Mouse (Mus musculus) forebrain, embryonic 16.5 days (tissue): ENCODE measurements around the gene Zfp326. TPM values are rescaled to one million over a fixed set of nuclear protein-coding genes. Genes with fewer than 3 reads are reported as not detected.
"Not testable (repeated sequence)": the region's sequence is repeated elsewhere in the genome, so short reads cannot be mapped to it uniquely, and the experiment has no call there.

Source experiments
- ATAC-seq: fragments of 200-750 bp; cut with Nextera tagmentation; 2 replicates; pipeline ENCODE4 v1.8.0; 2017; ENCODE audit warnings: mild to moderate bottlenecking, moderate library complexity
- H3K27ac ChIP-seq: fragments of 300-500 bp; sonication (generic); 2 replicates; pipeline ENCODE4 v1.5.1; 2014; ENCODE audit warnings: low read length, control low read depth
- H3K27me3 ChIP-seq: fragments of 300-500 bp; sonication (generic); replicated peaks from 2 replicates; pipeline ENCODE4 v1.6.1; 2014; ENCODE audit warnings: low read length; ENCODE audit not compliant: control insufficient read depth, insufficient read depth
- H3K36me3 ChIP-seq: fragments of 300-500 bp; sonication (generic); 2 replicates; pipeline ENCODE4 v1.6.1; 2014; ENCODE audit not compliant: control insufficient read depth, insufficient read depth
- H3K4me1 ChIP-seq: fragments of 300-500 bp; sonication (generic); replicated peaks from 2 replicates; pipeline ENCODE4 v1.6.1; 2014; ENCODE audit warnings: low read length; ENCODE audit not compliant: control insufficient read depth, insufficient read depth
- H3K4me2 ChIP-seq: fragments of 300-500 bp; sonication (generic); 2 replicates; pipeline ENCODE4 v1.6.1; 2014; ENCODE audit warnings: mild to moderate bottlenecking, low read length, control low read depth
- H3K4me3 ChIP-seq: fragments of 300-500 bp; sonication (generic); replicated peaks from 2 replicates; pipeline ENCODE4 v1.5.1; 2014; ENCODE audit warnings: mild to moderate bottlenecking, low read length, control low read depth
- H3K9ac ChIP-seq: fragments of 300-500 bp; sonication (generic); replicated peaks from 2 replicates; pipeline ENCODE4 v1.6.1; 2014; ENCODE audit warnings: low read depth, low read length, control low read depth
- H3K9me3 ChIP-seq: fragments of 300-500 bp; sonication (generic); 2 replicates; pipeline ENCODE4 v1.6.1; 2016; ENCODE audit warnings: low read length; ENCODE audit not compliant: control insufficient read depth
- WGBS: fragments of 180-500 bp; shearing (Covaris S2); extraction: QIAGEN DNeasy Blood & Tissue Kit; methylation state at CpG from one replicate; pipeline ENCODE4 v1.1.7; 2014; 5-methylcytosine and 5-hydroxymethylcytosine counted together
- polyA plus RNA-seq: library from polyadenylated mRNA; unstranded; fragments of >200 nt; fragmentation: Nextera tagmentation; extraction: Ambion mirVana; gene quantifications from 2 replicates; pipeline ENCODE4 v1.2.1, GENCODE M21; 2015

The Zfp326 gene
- polyA plus RNA-seq, 1 experiment from 2014 or later, result 56.3 TPM

DNA sequence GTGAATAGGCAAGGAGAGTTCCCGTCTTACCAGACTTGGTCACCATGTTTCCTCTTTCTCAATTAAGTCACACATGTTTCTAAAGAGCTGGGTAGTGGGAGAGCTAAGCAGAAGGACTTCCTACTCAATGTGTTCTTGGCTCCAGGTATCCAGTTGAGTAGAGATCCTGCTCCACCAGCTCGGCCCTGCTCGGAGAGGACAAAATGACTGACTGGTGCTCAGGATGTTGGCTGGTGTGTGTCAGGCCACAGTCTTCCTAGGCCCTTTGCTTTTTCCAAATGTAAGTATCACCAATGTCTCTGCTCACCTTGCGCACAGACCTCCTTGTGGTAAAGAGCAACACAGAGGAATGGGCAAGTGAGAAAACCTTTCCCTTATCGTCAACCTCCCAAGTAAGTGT is 14.7 kb upstream of the Zfp326 start:
- Histone ChIP-seq H3K4me2 (no peak overlapping the region), H3K9ac (no peak overlapping the region), H3K36me3 (no peaks in the 10 kb centered on the region), H3K4me1 (peaks cover 11% of the 10 kb centered on the region), H3K4me3 (no peak overlapping the region), H3K9me3 (no peaks in the 10 kb centered on the region), H3K27me3 (no peaks in the 10 kb centered on the region), H3K27ac (no peak overlapping the region)
- no peak for ATAC-seq
- WGBS, result 96% methylated on average over 5 of the region's 5 CpGs

- ATAC-seq, H3K9ac ChIP-seq, H3K4me2 ChIP-seq, H3K27ac ChIP-seq, H3K27me3 ChIP-seq, H3K36me3 ChIP-seq, H3K9me3 ChIP-seq, H3K4me3 ChIP-seq: not testable (repeated sequence)
- WGBS, result 59% methylated on average over 5 of the region's 5 CpGs
- peaks cover 13% of the 10 kb centered on the region for H3K4me1 ChIP-seq
Observed at GRCm38 (mm10) chr5:105865110-105865628, 11.2 kb upstream of the Zfp326 start.

DNA sequence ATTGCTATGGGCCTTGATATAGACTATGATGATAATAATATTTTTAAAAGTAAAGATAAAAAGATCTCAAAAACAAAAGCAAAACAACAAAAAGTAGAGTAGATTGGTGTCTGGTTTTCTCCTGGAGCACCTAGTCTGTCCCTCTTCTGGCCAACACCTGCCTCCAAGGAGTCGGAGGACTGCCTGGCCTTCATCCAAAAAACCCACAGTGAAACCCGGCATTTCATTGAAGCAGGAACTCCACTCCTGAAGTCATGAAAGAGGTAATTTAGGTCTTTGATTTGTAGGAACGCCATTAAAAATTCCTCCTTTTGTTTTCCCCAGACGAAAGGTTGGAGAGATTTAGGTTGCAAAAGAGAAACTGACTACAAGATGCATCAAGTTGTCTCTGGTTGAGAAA is 8.9 kb upstream of the Zfp326 start:
- H3K9me3 ChIP-seq, result no peaks in the 10 kb centered on the region
- H3K4me2 ChIP-seq, result peak overlapping the region; percentile 0; the same call in 1 of the 2 replicates
- no peaks in the 10 kb centered on the region for H3K27me3 ChIP-seq
- no peaks in the 10 kb centered on the region for H3K36me3 ChIP-seq
- H3K4me1 ChIP-seq, result peaks cover 9% of the 10 kb centered on the region
- H3K9ac ChIP-seq, result no peak overlapping the region
- ATAC-seq, result no peak
- H3K4me3 ChIP-seq, result no peak overlapping the region
- WGBS, result 8% methylated on average over 4 of the region's 4 CpGs
- H3K27ac ChIP-seq, result no peak overlapping the region

DNA sequence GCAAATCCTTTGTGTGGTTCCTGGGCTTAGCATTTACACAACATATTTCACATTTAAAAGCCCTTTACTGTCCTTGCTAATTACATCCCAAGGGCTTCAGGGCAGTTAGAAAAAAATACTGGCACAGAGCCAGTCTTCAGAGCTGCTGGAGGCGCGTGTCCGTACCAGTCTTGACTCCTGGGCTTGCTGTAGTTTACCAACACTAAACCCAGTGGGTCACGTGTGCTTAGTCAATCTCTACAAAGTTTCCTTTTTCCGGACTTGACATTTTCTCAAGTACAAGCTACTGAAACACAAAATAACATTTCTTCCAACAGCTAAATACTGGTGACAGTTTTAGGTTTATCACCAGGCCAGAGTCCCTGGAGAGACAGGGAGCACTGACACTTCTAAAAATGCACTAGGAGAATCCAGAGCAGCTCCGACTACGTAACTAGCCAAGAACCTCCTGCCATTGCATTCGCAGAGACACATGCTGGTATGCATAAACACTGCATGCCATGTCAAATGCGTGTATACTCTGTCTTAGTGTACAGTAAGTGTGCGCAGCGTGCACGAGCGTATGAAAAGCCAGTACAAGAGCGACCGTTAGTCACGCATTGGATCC is 8.4 kb upstream of the Zfp326 start:
- Histone ChIP-seq H3K9me3 (no peaks in the 10 kb centered on the region), H3K9ac (no peak overlapping the region), H3K4me3 (no peak overlapping the region), H3K4me2 (peak overlapping the region; percentile 0; the same call in 1 of the 2 replicates), H3K4me1 (peaks cover 9% of the 10 kb centered on the region), H3K36me3 (no peaks in the 10 kb centered on the region), H3K27ac (no peak overlapping the region), H3K27me3 (no peaks in the 10 kb centered on the region)
- WGBS, result 41% methylated on average over 16 of the region's 16 CpGs
- peak; percentile 52 for ATAC-seq

DNA sequence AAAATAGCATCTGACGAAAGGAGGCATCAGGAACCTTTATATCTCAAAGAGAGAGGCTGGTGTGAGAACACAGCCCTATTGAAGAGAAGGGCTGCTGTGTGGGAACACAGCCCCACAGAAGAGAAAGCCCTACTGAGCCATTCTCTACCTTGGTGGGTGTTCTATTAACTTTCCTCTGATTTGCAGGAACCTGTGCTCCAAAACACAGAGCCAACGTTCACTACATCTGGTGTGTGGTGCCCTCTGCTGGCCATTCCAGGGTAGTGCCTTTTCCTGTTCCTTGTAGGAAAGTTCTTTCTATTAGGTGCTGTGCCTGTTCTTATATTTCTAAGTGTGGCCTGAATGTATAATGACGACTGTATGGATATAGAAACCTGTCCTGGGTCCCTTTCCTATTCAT is 7.8 kb upstream of the Zfp326 start:
- H3K27me3 ChIP-seq, result no peaks in the 10 kb centered on the region
- H3K4me1 ChIP-seq, result peaks cover 9% of the 10 kb centered on the region
- H3K36me3 ChIP-seq, result no peaks in the 10 kb centered on the region
- H3K4me2 ChIP-seq, result no peak overlapping the region
- H3K27ac ChIP-seq, result no peak overlapping the region
- ATAC-seq, result peak; percentile 84
- H3K4me3 ChIP-seq, result no peak overlapping the region
- H3K9me3 ChIP-seq, result no peaks in the 10 kb centered on the region
- no peak overlapping the region for H3K9ac ChIP-seq
- WGBS, result 13% methylated on average over 3 of the region's 3 CpGs

GRCm38 (mm10) chr5:105869739-105870138 is 6.6 kb upstream of the Zfp326 start:
- Histone ChIP-seq H3K27me3 (no peaks in the 10 kb centered on the region), H3K36me3 (no peaks in the 10 kb centered on the region), H3K4me1 (peaks cover 9% of the 10 kb centered on the region), H3K9me3 (no peaks in the 10 kb centered on the region), H3K4me3 (no peak overlapping the region), H3K4me2 (no peak overlapping the region), H3K9ac (no peak overlapping the region), H3K27ac (no peak overlapping the region)
- no peak for ATAC-seq
- 91% methylated on average over 7 of the region's 7 CpGs for WGBS

GRCm38 (mm10) chr5:105871140-105871539 is 5.2 kb upstream of the Zfp326 start:
- 69% methylated on average over 3 of the region's 3 CpGs for WGBS
- no peak for ATAC-seq
- H3K27me3 ChIP-seq, result no peaks in the 10 kb centered on the region
- H3K4me3 ChIP-seq, result no peak overlapping the region
- peaks cover 13% of the 10 kb centered on the region for H3K4me1 ChIP-seq
- H3K9ac ChIP-seq, result no peak overlapping the region
- H3K27ac ChIP-seq, result no peak overlapping the region
- no peaks in the 10 kb centered on the region for H3K36me3 ChIP-seq
- no peaks in the 10 kb centered on the region for H3K9me3 ChIP-seq
- H3K4me2 ChIP-seq, result no peak overlapping the region

DNA sequence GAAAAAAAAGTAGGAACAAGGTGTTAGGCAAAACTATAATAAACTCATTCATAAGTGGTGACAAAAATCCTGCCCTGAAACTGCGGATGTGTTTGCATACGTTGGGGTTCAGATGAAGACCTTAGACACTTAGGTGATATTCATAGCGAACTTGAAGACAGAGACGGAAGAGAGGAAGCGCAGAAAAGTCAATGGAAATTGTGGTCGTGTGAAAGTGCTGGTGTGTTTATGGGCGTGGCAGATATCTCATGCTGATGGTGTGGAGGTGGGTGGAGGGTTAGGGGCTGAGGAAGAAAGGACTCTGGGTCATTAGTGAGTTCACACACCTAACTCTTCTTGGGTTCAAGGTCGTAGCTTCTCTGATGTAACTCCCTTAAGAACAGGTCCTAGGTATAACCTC is 4.2 kb upstream of the Zfp326 start:
- no peak for ATAC-seq
- WGBS, result 83% methylated on average over 8 of the region's 8 CpGs

GRCm38 (mm10) chr5:105872916-105873315 is 3.4 kb upstream of the Zfp326 start:
- Histone ChIP-seq H3K9me3 (no peaks in the 10 kb centered on the region), H3K4me3 (no peak overlapping the region), H3K27me3 (no peaks in the 10 kb centered on the region), H3K27ac (no peak overlapping the region), H3K36me3 (no peaks in the 10 kb centered on the region), H3K4me1 (peaks cover 12% of the 10 kb centered on the region), H3K9ac (no peak overlapping the region), H3K4me2 (no peak overlapping the region)
- 57% methylated on average over 7 of the region's 7 CpGs for WGBS
- ATAC-seq, result no peak

More for the DNA sequence above, 4.2 kb upstream of the Zfp326 start:
- Histone ChIP-seq H3K4me1 (peaks cover 13% of the 10 kb centered on the region), H3K4me2 (no peak overlapping the region), H3K27me3 (no peaks in the 10 kb centered on the region), H3K9me3 (no peaks in the 10 kb centered on the region), H3K36me3 (no peaks in the 10 kb centered on the region), H3K9ac (no peak overlapping the region), H3K27ac (no peak overlapping the region), H3K4me3 (no peak overlapping the region)

GRCm38 (mm10) chr5:105873774-105874173 is 2.6 kb upstream of the Zfp326 start:
- no peak overlapping the region for H3K27ac ChIP-seq
- H3K4me2 ChIP-seq, result no peak overlapping the region
- no peaks in the 10 kb centered on the region for H3K9me3 ChIP-seq
- H3K4me1 ChIP-seq, result peaks cover 16% of the 10 kb centered on the region
- H3K9ac ChIP-seq, result no peak overlapping the region
- WGBS, result 83% methylated on average over 3 of the region's 3 CpGs
- H3K36me3 ChIP-seq, result no peaks in the 10 kb centered on the region
- ATAC-seq, result no peak
- H3K4me3 ChIP-seq, result no peak overlapping the region
- H3K27me3 ChIP-seq, result no peaks in the 10 kb centered on the region
